Mouse (Mus musculus) spleen, embryonic (tissue): Measurements from ENCODE around the gene Olfr1484.
"Not testable (repeated sequence)": the region's sequence is repeated elsewhere in the genome, so short reads cannot be mapped to it uniquely, and the experiment has no call there.

Source experiments
- CTCF ChIA-PET: fragments of 350-600 bp; sonication (Branson Sonifier 250); formaldehyde crosslinking; loops from one replicate; lab custom pipeline; 2022; lab: Charles Lee

The Olfr1484 gene

DNA sequence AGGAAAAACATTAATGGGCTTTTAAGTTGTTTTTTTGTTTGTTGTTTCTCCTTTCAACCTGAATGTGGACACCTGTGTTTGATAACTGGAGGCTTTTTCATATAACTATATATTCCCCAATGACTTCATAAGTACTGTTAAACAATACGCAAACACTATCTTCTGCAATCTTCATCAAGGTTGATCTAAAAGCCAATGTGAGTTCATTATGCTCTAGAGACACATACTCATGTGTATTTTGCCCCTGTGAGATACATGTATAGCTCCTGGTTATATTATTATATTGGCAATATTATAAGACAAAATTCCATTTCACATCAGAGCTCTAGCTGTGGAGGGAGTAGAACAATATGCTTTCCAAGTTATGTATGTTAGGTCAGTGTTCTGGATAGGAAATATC, at the start of gene Olfr1484:
Olfr1484 (plus strand) TSS at position 301 of the 400 bp plus-strand sequence.
- CTCF ChIA-PET = no interaction called here

- CTCF ChIA-PET = not testable (repeated sequence)
These were observed 33.8 kb downstream of the Olfr1484 start, which contains the start of gene Olfr1487 for GRCm38 (mm10) chr19:13617075-13617474. Gene Olfr1487, plus strand, starts transcription at chr19:13617375.

DNA sequence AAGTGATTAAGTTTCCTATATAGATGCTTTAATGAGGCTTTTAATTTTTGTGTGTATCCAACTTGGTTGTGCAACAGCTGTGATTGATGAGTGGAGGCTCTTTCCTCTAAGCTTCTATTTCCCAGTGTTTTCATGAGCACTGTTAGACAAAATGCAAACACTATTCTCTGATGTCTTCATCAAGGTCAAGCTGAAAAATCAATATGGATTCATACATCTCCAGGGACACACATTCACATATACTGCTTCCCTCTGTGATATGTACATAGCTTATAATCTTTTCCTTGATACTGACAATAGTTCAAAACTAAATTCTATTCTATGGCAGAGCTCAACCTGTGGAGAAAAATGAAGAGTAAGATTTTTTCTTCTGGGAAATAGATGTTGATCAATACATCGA, 48.0 kb downstream of the Olfr1484 start, which contains the start of gene Olfr1489:
Olfr1489 (plus strand) TSS at position 301 of the 400 bp plus-strand sequence.
- CTCF ChIA-PET = no interaction called here
